Mouse (Mus musculus): ENCODE measurements around the gene 1810013L24Rik. TPM values are rescaled to one million over a fixed set of nuclear protein-coding genes. Genes with fewer than 3 reads are reported as not detected.

The 1810013L24Rik gene
- total and polyA plus RNA-seq, 2 experiments: 8.9 to 33.8 TPM

GRCm38 (mm10) chr16:8828636-8829563 is 1.0 kb upstream of the 1810013L24Rik start:
- peak overlapping the region; percentile 50 for H3K4me3 ChIP-seq (ENCODE audit: insufficient read depth, low read depth, low read length)
- WGBS: 7% methylated on average over 33 of the region's 33 CpGs
- peak; percentile 88 for DNase-seq (ENCODE audit: extremely low read depth, low read depth, low spot score)

DNA sequence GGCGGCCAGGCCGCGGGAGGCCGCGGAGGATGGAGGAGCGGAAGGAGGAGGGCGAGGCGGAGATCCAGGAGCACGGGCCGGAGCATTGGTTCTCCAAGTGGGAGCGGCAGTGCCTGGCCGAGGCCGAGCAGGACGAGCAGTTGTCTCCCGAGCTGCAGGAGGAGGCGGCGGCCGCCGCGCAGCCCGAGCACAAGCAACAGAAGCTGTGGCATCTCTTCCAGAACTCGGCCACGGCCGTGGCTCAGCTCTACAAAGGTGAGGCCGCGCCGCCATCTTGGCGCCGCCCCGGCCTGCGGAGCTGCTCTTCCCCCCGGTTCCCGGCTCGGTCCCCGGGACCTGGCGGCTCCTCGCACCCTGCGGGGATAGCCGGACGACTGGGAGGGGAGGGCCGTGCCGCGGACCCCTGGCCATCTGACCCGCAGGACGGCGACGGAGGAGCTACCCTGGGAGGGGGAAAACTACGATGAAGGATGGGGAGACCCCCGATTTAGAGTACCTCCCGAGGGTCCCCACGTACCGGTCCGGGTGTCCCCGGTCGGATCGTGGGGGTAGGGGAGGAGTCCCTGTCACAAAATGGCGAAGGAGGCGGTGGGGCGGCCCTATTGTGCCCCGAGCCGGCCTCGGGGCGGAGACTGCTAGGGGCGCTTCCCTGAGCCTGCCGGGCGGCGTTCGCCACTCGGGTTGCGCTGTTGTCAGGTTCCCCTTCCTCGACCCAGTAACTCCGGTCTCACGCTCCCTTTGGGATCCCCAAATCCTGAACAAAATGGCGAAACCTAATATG is 721 bp downstream of the 1810013L24Rik start:
- Histone ChIP-seq H3K27ac (replicated peaks; ENCODE audit: insufficient read depth, low read depth, low read length) (peak overlapping the region; percentile 98), H3K36me3 (ENCODE audit: control insufficient read depth, insufficient read depth, low read length) (peaks cover 24% of the 10 kb centered on the region; the same call in 1 of the 2 replicates), H3K79me2 (ENCODE audit: control insufficient read depth, insufficient read depth, low read length) (peaks cover 20% of the 10 kb centered on the region; the same call in 1 of the 2 replicates), H3K4me1 (ENCODE audit: control insufficient read depth, insufficient read depth, low read length) (peaks cover 14% of the 10 kb centered on the region), H3K27me3 (ENCODE audit: control insufficient read depth, insufficient read depth, low read length) (no peaks in the 10 kb centered on the region), H3K9ac (ENCODE audit: low read depth, low read length) (peak overlapping the region; percentile 97), H3K4me3 (ENCODE audit: insufficient read depth, low read depth, low read length) (peak overlapping the region; percentile 91)
- DNase-seq (ENCODE audit: extremely low read depth, low read depth, low spot score): no peak
- TF ChIP-seq POLR2A (IDR thresholded peaks at IDR 0.05; ENCODE audit: extremely low read depth, insufficient read depth, low read length): no peak
- TF ChIP-seq CTCF (IDR thresholded peaks at IDR 0.05; ENCODE audit: low read depth, low read length): no peak
- under 1% methylated on average over 74 of the region's 74 CpGs for WGBS

More at GRCm38 (mm10) chr16:8828636-8829563, 1.0 kb upstream of the 1810013L24Rik start:
- peak overlapping the region; percentile 99 for H3K27ac ChIP-seq (replicated peaks; ENCODE audit: insufficient read depth, low read depth, low read length)
- H3K9ac ChIP-seq (ENCODE audit: low read depth, low read length): peak overlapping the region; percentile 71
- H3K79me2 ChIP-seq (ENCODE audit: control insufficient read depth, insufficient read depth, low read length): peaks cover 16% of the 10 kb centered on the region; the same call in 1 of the 2 replicates
- H3K36me3 ChIP-seq (ENCODE audit: control insufficient read depth, insufficient read depth, low read length): peaks cover 14% of the 10 kb centered on the region; the same call in 1 of the 2 replicates
- no peaks in the 10 kb centered on the region for H3K27me3 ChIP-seq (ENCODE audit: control insufficient read depth, insufficient read depth, low read length)
- peaks cover 8% of the 10 kb centered on the region for H3K4me1 ChIP-seq (ENCODE audit: control insufficient read depth, insufficient read depth, low read length)
- TF ChIP-seq CTCF (IDR thresholded peaks at IDR 0.05; ENCODE audit: low read depth, low read length): peak; percentile 71
- no peak for TF ChIP-seq POLR2A (IDR thresholded peaks at IDR 0.05; ENCODE audit: extremely low read depth, insufficient read depth, low read length)

GRCm38 (mm10) chr16:8831241-8831640 is 1.3 kb downstream of the 1810013L24Rik start:
- 3% methylated on average over 12 of the region's 12 CpGs for whole genome bisulfite sequencing
- TF ChIP-seq CTCF (IDR thresholded peaks at IDR 0.05; ENCODE audit: low read depth, low read length) (no peak), POLR2A (IDR thresholded peaks at IDR 0.05; ENCODE audit: extremely low read depth, insufficient read depth, low read length) (no peak)
- Histone ChIP-seq H3K36me3 (ENCODE audit: control insufficient read depth, insufficient read depth, low read length) (peaks cover 26% of the 10 kb centered on the region; the same call in 1 of the 2 replicates), H3K4me1 (ENCODE audit: control insufficient read depth, insufficient read depth, low read length) (peaks cover 14% of the 10 kb centered on the region), H3K9ac (ENCODE audit: low read depth, low read length) (peak overlapping the region; percentile 97), H3K4me3 (ENCODE audit: insufficient read depth, low read depth, low read length) (peak overlapping the region; percentile 91), H3K79me2 (ENCODE audit: control insufficient read depth, insufficient read depth, low read length) (peaks cover 22% of the 10 kb centered on the region), H3K27ac (replicated peaks; ENCODE audit: insufficient read depth, low read depth, low read length) (peak overlapping the region; percentile 98), H3K27me3 (ENCODE audit: control insufficient read depth, insufficient read depth, low read length) (no peaks in the 10 kb centered on the region)
- DNase-seq (ENCODE audit: extremely low read depth, low read depth, low spot score): no peak

GRCm38 (mm10) chr16:8836876-8837275 is 7.0 kb downstream of the 1810013L24Rik start:
- no peaks in the 10 kb centered on the region for H3K27me3 ChIP-seq (ENCODE audit: control insufficient read depth, insufficient read depth, low read length)
- no peak overlapping the region for H3K27ac ChIP-seq (replicated peaks; ENCODE audit: insufficient read depth, low read depth, low read length)
- WGBS: 78% methylated on average over 1 of the region's 1 CpGs
- DNase-seq (ENCODE audit: extremely low read depth, low read depth, low spot score): no peak
- no peak overlapping the region for H3K4me3 ChIP-seq (ENCODE audit: insufficient read depth, low read depth, low read length)
- H3K79me2 ChIP-seq (ENCODE audit: control insufficient read depth, insufficient read depth, low read length): peaks cover 26% of the 10 kb centered on the region
- TF ChIP-seq CTCF (IDR thresholded peaks at IDR 0.05; ENCODE audit: low read depth, low read length) (no peak), POLR2A (IDR thresholded peaks at IDR 0.05; ENCODE audit: extremely low read depth, insufficient read depth, low read length) (no peak)
- peaks cover 23% of the 10 kb centered on the region for H3K4me1 ChIP-seq (ENCODE audit: control insufficient read depth, insufficient read depth, low read length)
- no peak overlapping the region for H3K9ac ChIP-seq (ENCODE audit: low read depth, low read length)
- peaks cover 58% of the 10 kb centered on the region for H3K36me3 ChIP-seq (ENCODE audit: control insufficient read depth, insufficient read depth, low read length)

DNA sequence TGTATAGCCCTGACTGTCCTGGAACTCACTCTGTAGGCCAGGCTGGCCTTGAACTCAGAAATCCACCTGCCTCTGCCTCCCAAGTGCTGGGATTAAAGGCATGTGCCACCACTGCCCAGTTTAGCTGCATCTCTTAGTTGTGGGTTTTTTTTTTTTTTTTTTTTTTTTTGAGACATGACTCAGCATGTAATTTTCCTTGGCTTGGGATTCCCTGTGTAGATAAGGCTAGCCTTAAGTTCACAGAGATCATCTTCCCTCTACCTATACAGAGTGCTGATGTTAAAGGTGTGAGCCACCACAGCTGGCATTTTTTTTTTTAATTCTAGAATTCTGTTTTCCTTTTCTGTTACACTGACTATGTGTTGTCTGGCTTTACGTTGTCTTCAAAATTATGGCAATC is 7.7 kb downstream of the 1810013L24Rik start:
- Histone ChIP-seq H3K9ac (ENCODE audit: low read depth, low read length) (no peak overlapping the region), H3K4me3 (ENCODE audit: insufficient read depth, low read depth, low read length) (no peak overlapping the region), H3K27ac (replicated peaks; ENCODE audit: insufficient read depth, low read depth, low read length) (no peak overlapping the region), H3K36me3 (ENCODE audit: control insufficient read depth, insufficient read depth, low read length) (peaks cover 58% of the 10 kb centered on the region), H3K79me2 (ENCODE audit: control insufficient read depth, insufficient read depth, low read length) (peaks cover 29% of the 10 kb centered on the region), H3K4me1 (ENCODE audit: control insufficient read depth, insufficient read depth, low read length) (peaks cover 21% of the 10 kb centered on the region), H3K27me3 (ENCODE audit: control insufficient read depth, insufficient read depth, low read length) (no peaks in the 10 kb centered on the region)
- WGBS: 81% methylated on average over 1 of the region's 1 CpGs
- TF ChIP-seq CTCF (IDR thresholded peaks at IDR 0.05; ENCODE audit: low read depth, low read length): no peak
- TF ChIP-seq POLR2A (IDR thresholded peaks at IDR 0.05; ENCODE audit: extremely low read depth, insufficient read depth, low read length): no peak
- DNase-seq (ENCODE audit: extremely low read depth, low read depth, low spot score): no peak

Data from liver, adult 2 months (tissue).